Mouse (Mus musculus) small intestine, adult 2 months (tissue): Measurements from ENCODE around the gene Prlh.

Experiments used
- CTCF ChIP-seq: fragments of 200-500 bp; IDR thresholded peaks from 2 replicates; pipeline ENCODE4 v1.5.1; 2012; ENCODE audit warnings: low read depth, mild to moderate bottlenecking, control low read depth, inconsistent platforms, low read length, moderate library complexity, mixed read lengths; ENCODE audit not compliant: insufficient replicate concordance, insufficient read length; ENCODE audit errors: extremely low read depth
- POLR2A ChIP-seq: fragments of 200-500 bp; IDR thresholded peaks from 2 replicates; pipeline ENCODE4 v1.6.1; 2012; ENCODE audit warnings: low read depth, mild to moderate bottlenecking, control low read depth, inconsistent platforms, low read length, moderate library complexity

GRCm38 (mm10) chr1:90956245-90957096 is 3.6 kb downstream of the Prlh start:
- peak; percentile 56; the same call in 1 of the 2 replicates for TF ChIP-seq CTCF
- TF ChIP-seq POLR2A, result no peak
